ENCODE assay signal across 14 mouse cellular contexts in genomic region chr2:164084342-164084700, GRCm38 (mm10). TPM values are rescaled to one million over a fixed set of nuclear protein-coding genes. Genes with fewer than 3 reads are reported as not detected.
A peak's percentile ranks its signal among the peaks of the same experiment; 100 is the strongest.
DNase-seq lines count a peak whose midpoint lies in the region; ATAC-seq and TF ChIP-seq lines count a peak whose summit lies in the region.
"Had no signal": no experiment of that assay in that cellular context is flagged by ENCODE, and none has a peak within 500 bp of the region (broad histone marks: within the 10 kb centered on the region; RNA-seq: fewer than 3 reads in every experiment).

No protein-coding gene starts in this region.

- peaks cover 38% of the 10 kb centered on the region for H3K4me1 ChIP-seq in G1E (ENCODE audit: insufficient read depth, low read depth, low read length)
- H3K4me1 ChIP-seq in spleen, adult 2 months (ENCODE audit: control insufficient read depth, insufficient read depth, insufficient read length): peaks cover 29% of the 10 kb centered on the region; the same call in 1 of the 2 replicates
- no peaks in the 10 kb centered on the region for H3K4me1 ChIP-seq in hindbrain, embryonic 14.5 days (replicated peaks; ENCODE audit: control insufficient read depth, insufficient read depth, low read length)
- H3K4me1 ChIP-seq: hindbrain, embryonic 10.5 days; neural tube, embryonic 13.5 days had no signal

- peak overlapping the region; percentile 80 for H3K27ac ChIP-seq in spleen, adult 2 months (ENCODE audit: insufficient read depth, low read length)
- no peak overlapping the region for H3K27ac ChIP-seq in hindbrain, embryonic 14.5 days
- H3K27ac ChIP-seq: hindbrain, embryonic 10.5 days; neural tube, embryonic 13.5 days had no signal

- H3K9me3 ChIP-seq in G1E (replicated peaks): no peaks in the 10 kb centered on the region
- no peaks in the 10 kb centered on the region for H3K9me3 ChIP-seq in hindbrain, embryonic 14.5 days (ENCODE audit: control insufficient read depth, low read length)
- H3K9me3 ChIP-seq: hindbrain, embryonic 10.5 days; neural tube, embryonic 13.5 days had no signal

- H3K9ac ChIP-seq in hindbrain, embryonic 14.5 days: no peak overlapping the region
- H3K9ac ChIP-seq: neural tube, embryonic 13.5 days had no signal

- TF ChIP-seq CTCF in G1E (IDR thresholded peaks at IDR 0.05; ENCODE audit: low read depth, low read length): no peak
- TF ChIP-seq CTCF in spleen, adult 2 months (IDR thresholded peaks at IDR 0.05; ENCODE audit: extremely low read depth, insufficient read depth, insufficient read length, insufficient replicate concordance): no peak

- H3K4me2 ChIP-seq in hindbrain, embryonic 14.5 days (replicated peaks): no peak overlapping the region
- H3K4me2 ChIP-seq: neural tube, embryonic 13.5 days had no signal

- peak overlapping the region; percentile 66; the same call in 1 of the 2 replicates for H3K4me3 ChIP-seq in G1E (ENCODE audit: low read depth, low read length)
- H3K4me3 ChIP-seq in spleen, adult 2 months (ENCODE audit: extremely low read depth, insufficient read depth, insufficient read length): no peak overlapping the region
- H3K4me3 ChIP-seq in hindbrain, embryonic 14.5 days (replicated peaks; ENCODE audit: low read length): no peak overlapping the region
- H3K4me3 ChIP-seq: hindbrain, embryonic 10.5 days; neural tube, embryonic 13.5 days had no signal

- ATAC-seq in G1E (ENCODE audit: extremely low read depth, insufficient number of reproducible peaks, low FRiP score, poor library complexity, severe bottlenecking): peak; percentile 17; the same call in 1 of the 2 replicates
- no peak for ATAC-seq in hindbrain, embryonic 14.5 days (ENCODE audit: low FRiP score)
- ATAC-seq in cerebellum, adult (ENCODE audit: insufficient number of reproducible peaks, low FRiP score, low TSS enrichment): no peak

- no peaks in the 10 kb centered on the region for H3K27me3 ChIP-seq in G1E (ENCODE audit: insufficient read depth, low read length)
- no peaks in the 10 kb centered on the region for H3K27me3 ChIP-seq in spleen, adult 2 months (ENCODE audit: control insufficient read depth, insufficient read depth, low read length)
- no peaks in the 10 kb centered on the region for H3K27me3 ChIP-seq in hindbrain, embryonic 14.5 days (ENCODE audit: control insufficient read depth, insufficient read depth, low read length)
- H3K27me3 ChIP-seq: neural tube, embryonic 13.5 days had no signal

- no peak; the same call in 1 of the 2 replicates for TF ChIP-seq POLR2A in spleen, adult 2 months (IDR thresholded peaks at IDR 0.05; ENCODE audit: low read depth, low read length)

- peak; percentile 74 for DNase-seq in A20 (ENCODE audit: low read depth, low spot score)
- peak; percentile 9 for DNase-seq in G1E (ENCODE audit: low spot score)
- DNase-seq in lung, postnatal 14 days: peak; percentile 25
- peak; percentile 55 to 73 for DNase-seq in spleen, adult 2 months (ENCODE audit: low read depth in 1 of 2, low spot score in 2 of 2)
- DNase-seq in hindbrain, embryonic 14.5 days (ENCODE audit: low spot score): no peak
- no peak for DNase-seq in right cerebral cortex, adult 18-20 months
- DNase-seq in layer of hippocampus, adult 11-12 months (ENCODE audit: low spot score): no peak
- DNase-seq: adrenal gland, adult 8-10 months; cerebellum, adult 9-11 months; gastrocnemius, postnatal 36 days had no signal

- peaks cover 91% of the 10 kb centered on the region for H3K36me3 ChIP-seq in G1E (replicated peaks)
- H3K36me3 ChIP-seq in spleen, adult 2 months (ENCODE audit: control insufficient read depth, insufficient read depth, low read length): peaks cover 35% of the 10 kb centered on the region
- peaks cover 99% of the 10 kb centered on the region for H3K36me3 ChIP-seq in hindbrain, embryonic 14.5 days (replicated peaks; ENCODE audit: control insufficient read depth, insufficient read depth)

- WGBS in spleen, adult 2 months: 14% methylated on average over 7 of the region's 7 CpGs
- WGBS in hindbrain, embryonic 14.5 days: 88% methylated on average over 7 of the region's 7 CpGs

RNA-seq across cellular contexts. Expression of gene Tomm34, which starts 13.4 kb away (rescaled TPM):
- total RNA-seq in G1E (2014; fragmentation: Nextera tagmentation) (57.3 and 61.0 TPM in 2 replicates), G1E (2017) (63.0 and 65.3 TPM in 2 replicates)
- 36.3 and 48.2 TPM in 2 replicates for polyA plus RNA-seq in G1E (2012)
- 51.7 and 66.0 TPM in 2 replicates for polyA plus RNA-seq in spleen, adult 2 months (2012; rRNA removed)
- polyA plus RNA-seq in hindbrain, embryonic 14.5 days (2014; fragmentation: Nextera tagmentation; extraction: Ambion mirVana): 48.3 and 48.9 TPM in 2 replicates

RNA-seq across cellular contexts. Expression of gene Stk4, which starts 14.2 kb away (rescaled TPM):
- total RNA-seq in G1E (2014; fragmentation: Nextera tagmentation): 241 and 247 TPM in 2 replicates
- total RNA-seq in G1E (2017): 214 and 225 TPM in 2 replicates
- polyA plus RNA-seq in G1E (2012): 51.0 and 86.5 TPM in 2 replicates
- polyA plus RNA-seq in spleen, adult 2 months (2012; rRNA removed): 31.6 and 36.9 TPM in 2 replicates
- 26.6 and 27.4 TPM in 2 replicates for polyA plus RNA-seq in hindbrain, embryonic 14.5 days (2014; fragmentation: Nextera tagmentation; extraction: Ambion mirVana)

RNA-seq across cellular contexts. Expression of gene Pabpc1l, which starts 59.1 kb away (rescaled TPM):
- total RNA-seq in G1E (2014; fragmentation: Nextera tagmentation): not detected in 2 replicates
- 0.44 TPM in 1 of 2 replicates, not detected in the other for total RNA-seq in G1E (2017)
- polyA plus RNA-seq in G1E (2012): 0.07 TPM in 1 of 2 replicates, not detected in the other
- 0.23 and 0.69 TPM in 2 replicates for polyA plus RNA-seq in spleen, adult 2 months (2012; rRNA removed)
- 1.6 and 2.2 TPM in 2 replicates for polyA plus RNA-seq in hindbrain, embryonic 14.5 days (2014; fragmentation: Nextera tagmentation; extraction: Ambion mirVana)
- total RNA-seq: ES-E14 had no signal

Comparison
In these comparisons a context has a peak if more than half of its experiments do, and no peak if none do; other contexts are left out.
1. DNase-seq: peak in A20 (single experiment), G1E (single experiment), lung, postnatal 14 days (single experiment) and spleen, adult 2 months (2 of 2); none in hindbrain, embryonic 14.5 days (single experiment), right cerebral cortex, adult 18-20 months (single experiment) and layer of hippocampus, adult 11-12 months (single experiment).